Mouse (Mus musculus) gastrocnemius, adult 2 months (tissue): ENCODE measurements around the gene Wars2. TPM values are rescaled to one million over a fixed set of nuclear protein-coding genes. Genes with fewer than 3 reads are reported as not detected.

Experiments used
- DNase-seq: peaks from one replicate; pipeline ENCODE4 v3.0.0; 2022
- H3K27ac ChIP-seq: fragments of 200-600 bp; 2 replicates; pipeline ENCODE4 v1.8.1; 2022; ENCODE audit warnings: mild to moderate bottlenecking
- H3K4me3 ChIP-seq: fragments of 200-600 bp; 2 replicates; pipeline ENCODE4 v1.8.1; 2022; ENCODE audit warnings: mild to moderate bottlenecking, moderate library complexity
- CTCF ChIP-seq: fragments of 200-600 bp; IDR thresholded peaks from 2 replicates; pipeline ENCODE4 v1.8.1; 2022; ENCODE audit warnings: antibody characterized with exemption, mild to moderate bottlenecking, moderate library complexity
- intact Hi-C: fragments of 180-260 bp; cut with DNase I; formaldehyde crosslinking; loops from one replicate; pipeline ENCODE4 v1.15.1; 2025
- long read RNA-seq, 2 experiments: library from polyadenylated mRNA; stranded (forward); transcript quantifications; one replicate each; pipeline ENCODE4 v2.0.0; 2021
- total RNA-seq, 2 experiments: library from RNA; stranded (reverse); gene quantifications; 2 replicates each; pipeline ENCODE4 v1.2.3; 2021

Gene Wars2
- total RNA-seq = 1 to 10 TPM; 5.3 to 7.8 TPM
- long read RNA-seq, experiment 1, full-length matches to known transcripts = 3 of 5 reads
- long read RNA-seq, experiment 1, partial matches to known transcripts = 0 of 5 reads
- long read RNA-seq, experiment 1, other reads (novel, unspliced or antisense) = 2 of 5 reads
- long read RNA-seq, experiment 2, full-length matches to known transcripts = 9 of 9 reads
- long read RNA-seq, experiment 2, partial matches to known transcripts = 0 of 9 reads
- long read RNA-seq, experiment 2, other reads (novel, unspliced or antisense) = 0 of 9 reads

DNA sequence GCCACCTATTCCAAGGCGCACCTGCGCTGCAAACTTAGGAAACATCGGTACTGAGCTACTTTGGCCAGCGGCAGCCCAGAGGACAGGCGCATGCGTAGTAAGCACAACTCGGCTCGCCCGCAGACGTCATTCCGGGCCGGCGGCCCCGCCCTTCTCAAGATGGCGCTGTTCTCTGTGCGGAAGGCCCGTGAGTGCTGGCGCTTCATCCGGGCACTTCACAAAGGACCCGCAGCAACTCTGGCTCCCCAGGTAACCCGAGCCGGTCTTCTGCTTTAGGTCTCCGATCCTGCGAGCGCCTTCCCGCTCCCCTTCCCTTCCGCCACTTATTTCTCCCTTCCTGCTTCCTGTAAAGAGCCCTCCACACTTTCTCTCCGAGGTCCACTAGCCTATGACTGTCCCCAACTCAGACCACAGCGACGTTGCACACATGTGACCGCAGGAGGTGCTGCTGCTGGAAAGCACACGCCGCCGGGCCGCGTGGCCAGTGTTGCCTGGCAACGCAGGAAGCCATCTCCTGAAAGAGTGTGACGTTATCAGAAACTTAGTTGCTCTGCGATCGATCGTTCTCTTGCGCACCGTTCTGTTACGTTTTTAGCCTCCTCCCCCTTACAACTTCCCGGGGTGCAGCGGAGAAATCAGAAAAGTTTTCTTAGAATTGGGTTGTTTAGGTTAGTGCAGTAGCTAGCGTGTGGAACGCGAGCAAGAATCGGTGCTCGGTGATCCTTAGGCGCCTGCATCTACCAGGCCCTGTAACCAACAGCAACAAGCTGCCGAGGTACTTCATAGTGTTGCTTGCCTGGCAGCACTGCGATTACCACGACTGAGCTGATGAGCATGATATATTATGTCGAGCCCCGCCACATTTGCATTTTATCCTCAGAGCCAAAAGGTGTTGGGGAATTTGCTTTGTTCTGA is at the start of gene Wars2:
Wars2 (plus strand) TSS at position 129 of the 915 bp plus-strand sequence.
- intact Hi-C loops = no loop called here

DNA sequence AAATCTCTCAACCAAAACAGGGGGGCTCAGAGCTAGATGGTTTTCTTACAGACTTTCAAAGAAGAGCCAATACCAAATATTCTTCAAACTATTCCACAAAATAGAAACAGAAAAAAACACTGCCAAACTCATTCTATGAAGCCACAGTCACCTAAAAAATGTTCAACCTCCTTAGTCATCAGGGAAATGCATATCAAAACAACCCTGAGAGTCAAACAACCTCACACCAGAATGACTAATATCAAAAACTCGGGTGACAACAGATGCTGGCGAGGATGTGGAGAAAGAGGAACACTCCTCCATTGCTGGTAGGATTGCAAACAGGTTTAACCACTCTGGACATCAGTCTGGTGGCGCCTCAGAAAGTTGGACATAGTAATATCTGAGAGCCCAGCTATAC is 44.1 kb upstream of the Wars2 start:
- TF ChIP-seq CTCF = no peak
- intact Hi-C loops = no loop called here

More for the DNA sequence above, at the start of gene Wars2:
- peak; percentile 31; the same call in 1 of the 2 replicates for TF ChIP-seq CTCF
- Histone ChIP-seq H3K4me3 (peak within 1 kb of the TSS; percentile 74), H3K27ac (peak within 1 kb of the TSS; percentile 93)
- peak; percentile 96 for DNase-seq

GRCm38 (mm10) chr3:99110353-99111213 is 30.3 kb upstream of the Wars2 start:
- intact Hi-C loops = no loop called here
- no peak overlapping the region for H3K4me3 ChIP-seq

More for the DNA sequence above, 44.1 kb upstream of the Wars2 start:
- no peak for DNase-seq
- Histone ChIP-seq H3K4me3 (no peak overlapping the region), H3K27ac (no peak overlapping the region)

DNA sequence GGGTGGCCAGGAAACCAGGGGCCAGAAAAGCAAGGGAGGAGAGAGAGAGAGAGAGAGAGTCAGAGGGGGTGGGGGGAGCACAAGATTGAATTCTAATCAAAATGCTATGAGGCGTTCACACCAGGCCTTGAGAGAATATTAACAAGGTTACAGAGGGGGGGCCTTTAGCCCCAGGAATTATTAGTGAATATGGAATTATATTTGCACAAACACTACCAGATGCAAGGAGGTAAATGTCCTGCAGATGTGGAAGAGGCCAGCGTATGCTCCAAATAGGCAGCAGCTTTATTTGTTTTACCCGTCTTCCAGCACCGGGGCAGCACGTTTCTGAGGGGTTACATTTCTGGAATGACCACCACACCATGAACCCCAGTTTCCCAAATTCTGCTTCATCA is 29.7 kb upstream of the Wars2 start:
- no peak overlapping the region for H3K27ac ChIP-seq
- DNase-seq = no peak
- TF ChIP-seq CTCF = no peak
- intact Hi-C loops = no loop called here
- no peak overlapping the region for H3K4me3 ChIP-seq

More at GRCm38 (mm10) chr3:99110353-99111213, 30.3 kb upstream of the Wars2 start:
- no peak for TF ChIP-seq CTCF
- H3K27ac ChIP-seq = no peak overlapping the region
- DNase-seq = no peak

- TF ChIP-seq CTCF = no peak
- intact Hi-C loops = no loop called here
- DNase-seq = no peak
- Histone ChIP-seq H3K27ac (no peak overlapping the region), H3K4me3 (no peak overlapping the region)
These were observed 27.5 kb upstream of the Wars2 start for GRCm38 (mm10) chr3:99113266-99113837.

DNA sequence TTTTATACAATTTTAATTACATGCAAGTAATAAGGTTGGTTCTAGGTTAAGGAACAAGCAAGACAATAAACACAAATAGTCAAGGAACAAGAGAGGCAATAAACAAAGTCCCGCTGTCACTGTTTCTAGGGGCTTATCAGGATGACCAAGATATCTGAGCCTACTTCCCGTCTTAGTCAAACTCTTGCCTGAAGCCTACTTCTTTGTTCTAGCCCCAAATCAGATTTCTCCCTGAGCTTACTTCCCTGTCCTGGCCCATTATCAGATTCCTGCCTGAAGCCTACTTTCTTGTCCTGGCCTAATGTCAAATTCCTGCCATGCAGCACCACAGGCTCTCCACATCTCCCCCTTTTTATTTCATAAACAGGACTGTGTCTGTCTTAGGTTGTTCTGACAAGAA is 19.9 kb upstream of the Wars2 start:
- intact Hi-C loops = no loop called here
- Histone ChIP-seq H3K27ac (no peak overlapping the region), H3K4me3 (no peak overlapping the region)
- no peak for DNase-seq
- TF ChIP-seq CTCF = no peak

DNA sequence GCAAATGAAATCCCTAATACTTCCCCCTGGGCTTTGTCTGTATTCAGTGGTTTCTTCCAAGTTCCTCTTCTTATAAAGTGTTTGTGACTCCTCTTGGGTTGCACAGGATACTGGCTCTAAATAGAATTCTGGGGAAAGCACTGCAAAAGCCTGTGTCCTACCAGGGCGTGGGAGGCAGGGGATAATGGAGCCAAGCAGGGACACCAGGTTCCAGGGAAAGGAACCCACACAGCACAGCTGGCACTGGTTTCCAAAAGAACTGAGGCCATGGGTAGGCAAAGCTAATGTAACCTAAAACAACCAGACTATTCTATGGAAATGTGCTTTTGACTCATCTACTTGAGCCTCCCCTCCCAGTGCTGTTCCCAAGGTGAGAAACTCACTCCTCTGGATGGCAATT is 10.3 kb upstream of the Wars2 start:
- intact Hi-C loops = no loop called here
- Histone ChIP-seq H3K4me3 (no peak overlapping the region), H3K27ac (no peak overlapping the region)
- no peak for DNase-seq
- TF ChIP-seq CTCF = no peak

DNA sequence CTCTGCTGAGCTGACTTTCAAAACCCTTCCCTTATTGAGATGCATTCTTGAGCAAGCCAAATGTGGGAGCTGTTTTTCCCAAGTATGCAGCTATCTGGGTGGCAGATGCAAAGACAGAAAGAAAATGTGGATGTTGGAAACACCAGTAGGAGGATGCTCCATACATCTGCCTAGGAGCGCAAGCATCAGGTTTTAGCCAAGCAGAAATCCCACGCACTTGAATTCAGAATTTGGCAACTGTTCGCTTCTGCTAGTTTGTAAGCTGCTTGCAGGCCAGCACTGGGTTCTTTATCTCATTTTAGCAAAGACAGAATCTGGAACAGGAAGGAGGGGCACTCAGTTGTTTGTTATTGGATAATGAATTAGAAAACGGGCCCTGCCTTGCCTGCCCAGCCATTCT is 8.9 kb upstream of the Wars2 start:
- intact Hi-C loops = no loop called here
- TF ChIP-seq CTCF = no peak
- Histone ChIP-seq H3K4me3 (no peak overlapping the region), H3K27ac (no peak overlapping the region)
- no peak for DNase-seq

DNA sequence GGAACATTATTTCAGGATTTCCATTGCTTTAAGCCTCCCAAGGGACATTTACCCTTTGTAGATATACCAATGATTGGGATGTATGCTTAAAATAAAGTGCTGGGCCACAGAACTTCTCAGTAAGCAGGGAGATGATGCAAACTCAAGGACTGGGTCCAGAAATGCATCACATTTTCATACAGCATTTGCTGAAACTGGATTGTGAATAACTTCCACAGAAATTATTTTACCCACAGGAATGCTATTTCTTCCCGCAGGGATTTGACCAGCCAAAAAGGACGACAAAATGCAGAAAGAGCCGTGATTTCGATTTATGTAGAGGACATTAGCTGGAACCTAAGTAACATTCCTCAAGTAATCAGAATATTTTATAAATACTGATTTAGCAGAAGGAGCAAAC is 7.0 kb upstream of the Wars2 start:
- Histone ChIP-seq H3K4me3 (no peak overlapping the region), H3K27ac (no peak overlapping the region)
- no peak for TF ChIP-seq CTCF
- intact Hi-C loops = no loop called here
- no peak for DNase-seq

GRCm38 (mm10) chr3:99147886-99148285 is 7.0 kb downstream of the Wars2 start:
- DNase-seq = no peak
- intact Hi-C loops = no loop called here
- Histone ChIP-seq H3K4me3 (no peak overlapping the region), H3K27ac (no peak overlapping the region)
- TF ChIP-seq CTCF = no peak

DNA sequence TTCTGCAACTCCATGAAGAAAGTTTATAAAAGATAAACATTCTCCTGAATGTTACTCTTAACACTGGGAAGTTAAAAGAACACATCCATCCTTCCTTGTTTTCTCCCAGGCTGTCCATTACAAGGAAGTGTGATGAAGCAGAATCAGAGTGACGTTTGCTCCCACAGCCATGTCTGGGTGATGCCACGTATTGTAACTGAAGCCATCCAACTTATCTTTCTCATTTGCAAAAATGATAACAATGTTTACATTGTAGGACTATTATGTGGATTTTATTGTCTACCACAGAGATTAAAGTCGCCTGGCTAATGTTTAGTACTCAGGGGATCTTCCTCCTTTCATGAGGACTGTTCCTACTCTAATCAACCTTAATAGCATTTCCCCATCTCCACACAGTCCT is 8.2 kb downstream of the Wars2 start:
- H3K4me3 ChIP-seq = no peak overlapping the region
- DNase-seq = no peak
- intact Hi-C loops = no loop called here
- no peak overlapping the region for H3K27ac ChIP-seq
- TF ChIP-seq CTCF = no peak

GRCm38 (mm10) chr3:99156286-99156685 is 15.4 kb downstream of the Wars2 start:
- intact Hi-C loops = no loop called here
- no peak for DNase-seq
- Histone ChIP-seq H3K27ac (no peak overlapping the region), H3K4me3 (no peak overlapping the region)
- TF ChIP-seq CTCF = no peak
